Mouse (Mus musculus) hindbrain, embryonic 13.5 days (tissue): ENCODE results near the gene Ccdc88a. TPM values are rescaled to one million over a fixed set of nuclear protein-coding genes. Genes with fewer than 3 reads are reported as not detected.

Experiments
- ATAC-seq: fragments of 200-750 bp; cut with Nextera tagmentation; 2 replicates; pipeline ENCODE4 v1.8.0; 2017; ENCODE audit warnings: moderate TSS enrichment; ENCODE audit not compliant: low FRiP score
- H3K27ac ChIP-seq: fragments of 300-500 bp; sonication (generic); 2 replicates; pipeline ENCODE4 v1.5.1; 2015; ENCODE audit warnings: inconsistent platforms, mild to moderate bottlenecking, moderate library complexity
- H3K27me3 ChIP-seq: fragments of 300-500 bp; sonication (generic); 2 replicates; pipeline ENCODE4 v1.6.1; 2015; ENCODE audit warnings: mild to moderate bottlenecking, inconsistent platforms
- H3K36me3 ChIP-seq: fragments of 300-500 bp; sonication (generic); 2 replicates; pipeline ENCODE4 v1.6.1; 2015; ENCODE audit warnings: mild to moderate bottlenecking, inconsistent platforms
- H3K4me1 ChIP-seq: fragments of 300-500 bp; sonication (generic); replicated peaks from 2 replicates; pipeline ENCODE4 v1.6.1; 2015; ENCODE audit warnings: inconsistent platforms
- H3K4me2 ChIP-seq: fragments of 300-500 bp; sonication (generic); 2 replicates; pipeline ENCODE4 v1.6.1; 2015; ENCODE audit warnings: inconsistent platforms, mild to moderate bottlenecking, moderate library complexity
- H3K4me3 ChIP-seq: fragments of 300-500 bp; sonication (generic); 2 replicates; pipeline ENCODE4 v1.5.1; 2015; ENCODE audit warnings: mild to moderate bottlenecking, inconsistent platforms
- H3K9ac ChIP-seq: fragments of 300-500 bp; sonication (generic); 2 replicates; pipeline ENCODE4 v1.6.1; 2015; ENCODE audit warnings: mild to moderate bottlenecking, inconsistent platforms
- H3K9me3 ChIP-seq: fragments of 300-500 bp; sonication (generic); 2 replicates; pipeline ENCODE4 v1.6.1; 2016; ENCODE audit warnings: inconsistent platforms
- WGBS: fragments of 180-500 bp; shearing (Covaris S2); methylation state at CpG from one replicate; pipeline ENCODE4 v1.1.7; 2015; 5-methylcytosine and 5-hydroxymethylcytosine counted together
- polyA plus RNA-seq: library from polyadenylated mRNA; unstranded; fragments of >200 nt; fragmentation: Nextera tagmentation; extraction: Ambion mirVana; gene quantifications from 2 replicates; pipeline ENCODE4 v1.2.1, GENCODE M21; 2015

Gene Ccdc88a
- polyA plus RNA-seq: 72.7 and 77.0 TPM in 2 replicates

- peak within 1 kb of the TSS; percentile 98 for H3K9ac ChIP-seq
- under 1% methylated on average over 77 of the region's 107 CpGs for WGBS
These were observed at the start of gene Ccdc88a for GRCm38 (mm10) chr11:29373396-29374273. Gene Ccdc88a, plus strand, starts transcription at chr11:29373658.

DNA sequence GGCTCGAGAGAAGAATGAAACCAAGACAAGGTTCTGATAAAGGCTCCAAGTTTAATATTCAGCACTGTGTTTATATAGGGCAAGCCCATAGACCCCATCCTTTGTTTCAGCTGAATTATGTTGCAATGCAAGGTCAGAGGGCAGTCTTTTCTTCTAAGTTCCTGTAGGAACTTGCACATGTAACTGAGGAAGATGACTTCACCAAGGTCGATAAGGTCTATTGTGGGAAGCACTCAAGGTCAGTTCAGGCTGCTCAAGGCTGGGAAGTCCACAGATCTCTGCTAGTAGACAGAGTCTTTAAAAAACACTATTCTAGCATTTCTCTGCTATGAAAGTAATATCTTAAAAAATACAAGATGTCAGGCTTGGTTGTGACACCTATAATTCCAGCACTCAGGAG is 38.0 kb upstream of the Ccdc88a start:
- WGBS: 76% methylated on average over 2 of the region's 2 CpGs
- no peaks in the 10 kb centered on the region for H3K9me3 ChIP-seq
- no peak overlapping the region for H3K4me2 ChIP-seq
- H3K4me1 ChIP-seq: no peaks in the 10 kb centered on the region
- no peaks in the 10 kb centered on the region for H3K27me3 ChIP-seq
- H3K27ac ChIP-seq: no peak overlapping the region
- no peak overlapping the region for H3K4me3 ChIP-seq
- H3K9ac ChIP-seq: no peak overlapping the region
- ATAC-seq: no peak
- H3K36me3 ChIP-seq: no peaks in the 10 kb centered on the region

More at GRCm38 (mm10) chr11:29373396-29374273, at the start of gene Ccdc88a:
- H3K27ac ChIP-seq: peak within 1 kb of the TSS; percentile 99
- H3K4me3 ChIP-seq: peak within 1 kb of the TSS; percentile 95
- peaks cover 6% of the 10 kb centered on the region for H3K36me3 ChIP-seq
- H3K4me1 ChIP-seq: peaks cover 23% of the 10 kb centered on the region
- no peaks in the 10 kb centered on the region for H3K9me3 ChIP-seq
- H3K27me3 ChIP-seq: no peaks in the 10 kb centered on the region
- peak within 1 kb of the TSS; percentile 61 for H3K4me2 ChIP-seq
- ATAC-seq: peak; percentile 96

GRCm38 (mm10) chr11:29341259-29341658 is 32.2 kb upstream of the Ccdc88a start:
- H3K9ac ChIP-seq: no peak overlapping the region
- H3K4me1 ChIP-seq: no peaks in the 10 kb centered on the region
- no peak overlapping the region for H3K4me3 ChIP-seq
- ATAC-seq: no peak
- H3K27ac ChIP-seq: no peak overlapping the region
- H3K36me3 ChIP-seq: no peaks in the 10 kb centered on the region
- H3K4me2 ChIP-seq: no peak overlapping the region
- 72% methylated on average over 2 of the region's 2 CpGs for WGBS
- no peaks in the 10 kb centered on the region for H3K9me3 ChIP-seq
- no peaks in the 10 kb centered on the region for H3K27me3 ChIP-seq

DNA sequence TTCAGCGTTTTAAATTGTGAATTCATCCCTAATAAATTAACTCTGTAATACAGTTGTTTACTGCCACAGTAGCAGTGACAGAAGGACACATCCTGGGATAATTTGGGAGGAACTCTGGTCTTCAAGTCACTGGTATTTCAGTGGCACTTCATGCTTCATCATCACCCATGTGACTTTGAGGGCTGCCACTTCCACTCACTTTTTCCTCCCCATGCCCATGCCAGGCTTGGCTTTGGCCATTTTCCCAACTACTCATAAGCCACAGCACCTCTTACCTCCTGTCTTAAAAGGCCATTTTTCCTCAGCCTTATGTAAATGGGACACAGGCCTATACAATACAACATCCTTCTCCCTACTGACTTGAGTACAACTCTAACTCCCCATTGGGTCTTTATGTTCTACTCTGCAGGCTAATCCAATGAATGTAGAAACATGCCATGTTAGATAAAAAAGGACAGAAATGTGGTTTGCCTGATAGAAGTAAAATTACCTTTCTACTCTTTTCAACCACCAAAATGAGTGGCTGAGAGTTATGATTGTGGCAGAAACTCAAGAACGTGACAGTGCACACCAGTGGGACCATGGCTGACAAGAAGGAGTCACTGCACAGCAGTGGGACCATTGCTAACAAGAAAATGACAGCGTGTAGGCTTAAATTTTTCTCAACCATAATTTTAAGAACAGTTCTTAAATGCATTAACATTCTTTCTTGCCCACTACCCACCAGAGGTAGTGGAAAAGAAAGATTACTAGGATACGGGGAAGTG is 28.4 kb upstream of the Ccdc88a start:
- H3K27ac ChIP-seq: no peak overlapping the region
- no peak overlapping the region for H3K4me2 ChIP-seq
- no peaks in the 10 kb centered on the region for H3K27me3 ChIP-seq
- no peak overlapping the region for H3K9ac ChIP-seq
- WGBS: 75% methylated on average over 4 of the region's 4 CpGs
- H3K4me3 ChIP-seq: no peak overlapping the region
- no peaks in the 10 kb centered on the region for H3K9me3 ChIP-seq
- no peaks in the 10 kb centered on the region for H3K4me1 ChIP-seq
- H3K36me3 ChIP-seq: no peaks in the 10 kb centered on the region
- no peak for ATAC-seq

- no peaks in the 10 kb centered on the region for H3K9me3 ChIP-seq
- no peaks in the 10 kb centered on the region for H3K36me3 ChIP-seq
- H3K27ac ChIP-seq: no peak overlapping the region
- 76% methylated on average over 4 of the region's 4 CpGs for WGBS
- no peaks in the 10 kb centered on the region for H3K27me3 ChIP-seq
- no peak for ATAC-seq
- no peaks in the 10 kb centered on the region for H3K4me1 ChIP-seq
- no peak overlapping the region for H3K4me3 ChIP-seq
- H3K9ac ChIP-seq: no peak overlapping the region
- H3K4me2 ChIP-seq: no peak overlapping the region
These were observed 27.7 kb upstream of the Ccdc88a start for GRCm38 (mm10) chr11:29345673-29346286.

- no peak overlapping the region for H3K27ac ChIP-seq
- H3K4me1 ChIP-seq: no peaks in the 10 kb centered on the region
- H3K4me2 ChIP-seq: no peak overlapping the region
- no peaks in the 10 kb centered on the region for H3K36me3 ChIP-seq
- H3K4me3 ChIP-seq: no peak overlapping the region
- no peak overlapping the region for H3K9ac ChIP-seq
- 98% methylated on average over 2 of the region's 2 CpGs for WGBS
- ATAC-seq: no peak
- no peaks in the 10 kb centered on the region for H3K9me3 ChIP-seq
- no peaks in the 10 kb centered on the region for H3K27me3 ChIP-seq
These were observed 22.6 kb upstream of the Ccdc88a start for GRCm38 (mm10) chr11:29350891-29351290.

- ATAC-seq: no peak
- H3K9me3 ChIP-seq: no peaks in the 10 kb centered on the region
- no peak overlapping the region for H3K4me3 ChIP-seq
- no peaks in the 10 kb centered on the region for H3K27me3 ChIP-seq
- H3K27ac ChIP-seq: no peak overlapping the region
- no peaks in the 10 kb centered on the region for H3K4me1 ChIP-seq
- 89% methylated on average over 1 of the region's 1 CpGs for WGBS
- H3K36me3 ChIP-seq: no peaks in the 10 kb centered on the region
- H3K9ac ChIP-seq: no peak overlapping the region
- H3K4me2 ChIP-seq: no peak overlapping the region
These were observed 21.2 kb upstream of the Ccdc88a start for GRCm38 (mm10) chr11:29352214-29352613.

DNA sequence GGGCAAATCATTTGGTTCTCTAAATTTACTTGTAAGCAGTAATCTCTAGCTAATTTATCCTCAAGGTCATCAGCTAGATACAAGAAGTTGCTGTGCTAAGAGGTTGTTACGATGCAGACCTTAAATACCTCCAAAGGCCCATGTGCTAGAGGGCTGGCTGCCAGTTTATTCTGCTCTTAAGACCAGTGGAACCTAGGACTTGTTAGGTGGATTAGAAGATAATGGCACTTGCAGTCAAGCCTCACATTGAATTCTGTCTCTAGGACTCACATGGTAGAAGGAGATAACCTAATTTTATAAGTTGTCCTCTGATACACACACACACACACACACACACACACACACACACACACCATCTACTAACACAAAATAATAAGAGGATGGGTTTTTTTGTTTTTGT is 5.3 kb upstream of the Ccdc88a start:
- no peak overlapping the region for H3K9ac ChIP-seq
- ATAC-seq: no peak
- 86% methylated on average over 1 of the region's 1 CpGs for WGBS
- no peak overlapping the region for H3K4me2 ChIP-seq
- H3K4me1 ChIP-seq: no peaks in the 10 kb centered on the region
- H3K27me3 ChIP-seq: no peaks in the 10 kb centered on the region
- H3K36me3 ChIP-seq: no peaks in the 10 kb centered on the region
- no peak overlapping the region for H3K27ac ChIP-seq
- no peak overlapping the region for H3K4me3 ChIP-seq
- H3K9me3 ChIP-seq: no peaks in the 10 kb centered on the region

DNA sequence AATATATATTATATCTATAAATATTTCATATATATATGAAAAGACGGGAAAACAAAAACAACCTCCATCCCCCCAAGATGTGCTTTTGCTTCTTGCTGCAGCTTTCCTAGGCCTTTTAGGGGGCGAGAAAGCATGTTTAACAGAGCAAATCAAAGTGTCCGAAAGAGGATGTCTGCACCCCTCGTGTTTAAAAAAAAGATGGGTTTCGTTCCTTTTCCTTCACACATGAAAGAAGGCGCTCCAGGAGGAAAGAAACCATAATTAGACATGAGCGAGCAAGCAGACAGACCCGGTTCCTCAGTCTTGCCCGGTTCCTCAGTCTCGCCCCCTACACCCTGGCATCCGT is 435 bp upstream of the Ccdc88a start:
- Histone ChIP-seq H3K27ac (peak overlapping the region; percentile 99), H3K4me1 (peaks cover 22% of the 10 kb centered on the region), H3K36me3 (peaks cover 6% of the 10 kb centered on the region), H3K4me2 (peak overlapping the region; percentile 61), H3K9ac (peak overlapping the region; percentile 98), H3K9me3 (no peaks in the 10 kb centered on the region), H3K27me3 (no peaks in the 10 kb centered on the region), H3K4me3 (peak overlapping the region; percentile 95)
- 6% methylated on average over 11 of the region's 11 CpGs for WGBS
- ATAC-seq: no peak; the same call in 1 of the 2 replicates

DNA sequence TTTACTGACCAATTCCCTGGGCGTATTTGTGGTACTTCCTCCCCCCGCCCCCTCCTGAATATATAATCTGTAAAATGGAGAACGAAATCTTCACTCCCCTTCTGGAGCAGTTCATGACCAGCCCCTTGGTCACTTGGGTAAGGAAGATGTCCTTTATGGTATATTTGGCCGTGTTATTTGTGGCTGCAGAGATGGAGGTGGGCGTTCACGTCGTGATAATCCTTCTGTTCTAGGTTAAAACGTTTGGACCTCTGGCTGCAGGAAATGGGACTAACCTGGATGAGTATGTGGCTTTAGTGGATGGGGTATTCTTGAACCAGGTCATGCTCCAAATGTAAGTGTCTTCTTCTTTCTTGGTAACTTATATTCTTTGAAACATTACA is 807 bp downstream of the Ccdc88a start:
- Histone ChIP-seq H3K9ac (peak overlapping the region; percentile 98), H3K9me3 (no peaks in the 10 kb centered on the region), H3K27me3 (no peaks in the 10 kb centered on the region), H3K4me2 (peak overlapping the region; percentile 61), H3K4me1 (peaks cover 23% of the 10 kb centered on the region), H3K27ac (peak overlapping the region; percentile 99), H3K4me3 (peak overlapping the region; percentile 95), H3K36me3 (peaks cover 6% of the 10 kb centered on the region)
- WGBS: 0% methylated on average over 8 of the region's 8 CpGs
- ATAC-seq: peak; percentile 18; the same call in 1 of the 2 replicates

DNA sequence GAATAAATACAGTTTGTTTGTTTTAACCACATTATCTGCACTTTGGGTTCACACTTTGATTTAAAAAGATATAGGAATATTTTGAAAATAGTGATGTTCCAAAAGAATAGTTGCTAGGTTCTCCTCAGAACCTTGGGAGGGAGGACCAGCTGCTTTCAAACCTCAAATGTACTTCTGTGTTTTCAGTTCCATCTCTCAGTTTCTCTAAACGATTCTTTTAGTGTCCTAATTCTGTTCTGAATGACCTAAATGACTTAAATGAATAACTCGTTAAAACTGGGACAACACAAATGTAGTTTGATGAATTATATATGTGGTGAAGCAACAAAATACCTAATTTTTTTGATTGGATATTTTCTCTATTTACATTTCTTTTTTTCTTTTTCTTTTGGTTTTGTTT is 3.2 kb downstream of the Ccdc88a start:
- H3K36me3 ChIP-seq: peaks cover 6% of the 10 kb centered on the region
- no peak overlapping the region for H3K27ac ChIP-seq
- H3K4me1 ChIP-seq: peaks cover 28% of the 10 kb centered on the region
- peak overlapping the region; percentile 23 for H3K4me3 ChIP-seq
- no peaks in the 10 kb centered on the region for H3K9me3 ChIP-seq
- WGBS: 84% methylated on average over 2 of the region's 2 CpGs
- no peak for ATAC-seq
- H3K27me3 ChIP-seq: no peaks in the 10 kb centered on the region
- peak overlapping the region; percentile 86 for H3K4me2 ChIP-seq
- no peak overlapping the region for H3K9ac ChIP-seq

DNA sequence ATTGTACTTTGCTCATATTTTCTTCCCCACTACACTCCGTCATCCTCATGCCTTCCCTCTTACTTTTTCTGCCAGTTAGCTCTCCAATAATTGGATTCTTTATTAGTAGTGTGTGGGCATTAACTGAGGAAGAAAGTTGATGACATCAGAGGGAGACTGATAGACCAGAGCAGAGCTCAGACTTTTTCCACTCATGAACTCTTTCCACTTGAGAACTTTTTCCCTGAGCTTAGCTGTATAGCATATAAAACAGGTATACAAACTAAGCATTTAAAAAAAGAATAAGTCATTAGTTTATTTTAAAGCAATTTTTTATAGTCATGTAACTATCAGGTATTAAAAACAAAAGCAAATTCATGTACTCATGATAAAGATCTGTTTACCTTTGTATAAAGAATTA is 5.3 kb downstream of the Ccdc88a start:
- Histone ChIP-seq H3K4me1 (peaks cover 28% of the 10 kb centered on the region), H3K4me3 (no peak overlapping the region), H3K9me3 (no peaks in the 10 kb centered on the region), H3K4me2 (no peak overlapping the region), H3K9ac (no peak overlapping the region), H3K36me3 (peaks cover 6% of the 10 kb centered on the region), H3K27ac (no peak overlapping the region), H3K27me3 (no peaks in the 10 kb centered on the region)
- ATAC-seq: no peak
- 87% methylated on average over 1 of the region's 1 CpGs for WGBS
